Mouse (Mus musculus): Measurements from ENCODE around the gene Nxph4. TPM values are rescaled to one million over a fixed set of nuclear protein-coding genes. Genes with fewer than 3 reads are reported as not detected.

The Nxph4 gene
- polyA plus RNA-seq, 1 experiment from 2014 or later: 32.1 TPM

GRCm38 (mm10) chr10:127549892-127550291 is 15.5 kb upstream of the Nxph4 start:
- H3K4me3 ChIP-seq (ENCODE audit: low read depth, low read length): no peak overlapping the region
- DNase-seq (ENCODE audit: low spot score) (no peak), ATAC-seq (no peak)
- no peaks in the 10 kb centered on the region for H3K9me3 ChIP-seq (replicated peaks; ENCODE audit: control insufficient read depth, low read length)
- H3K4me1 ChIP-seq (ENCODE audit: control insufficient read depth, insufficient read depth, low read length): no peaks in the 10 kb centered on the region
- WGBS: 92% methylated on average over 17 of the region's 17 CpGs
- no peak overlapping the region for H3K27ac ChIP-seq (ENCODE audit: low read depth, low read length)
- H3K9ac ChIP-seq (ENCODE audit: low read length): no peak overlapping the region
- H3K4me2 ChIP-seq (ENCODE audit: low read length): no peak overlapping the region
- H3K27me3 ChIP-seq (replicated peaks; ENCODE audit: control insufficient read depth, insufficient read depth, low read length): no peaks in the 10 kb centered on the region
- peaks cover 100% of the 10 kb centered on the region for H3K36me3 ChIP-seq (ENCODE audit: control insufficient read depth, insufficient read depth, low read length)

- Histone ChIP-seq H3K36me3 (ENCODE audit: control insufficient read depth, insufficient read depth, low read length) (peaks cover 99% of the 10 kb centered on the region), H3K4me3 (ENCODE audit: low read depth, low read length) (no peak overlapping the region), H3K9ac (ENCODE audit: low read length) (no peak overlapping the region), H3K9me3 (replicated peaks; ENCODE audit: control insufficient read depth, low read length) (no peaks in the 10 kb centered on the region), H3K27ac (ENCODE audit: low read depth, low read length) (no peak overlapping the region), H3K27me3 (replicated peaks; ENCODE audit: control insufficient read depth, insufficient read depth, low read length) (no peaks in the 10 kb centered on the region), H3K4me1 (ENCODE audit: control insufficient read depth, insufficient read depth, low read length) (no peaks in the 10 kb centered on the region), H3K4me2 (ENCODE audit: low read length) (no peak overlapping the region)
- ATAC-seq (no peak), DNase-seq (ENCODE audit: low spot score) (no peak)
- WGBS: 94% methylated on average over 15 of the region's 15 CpGs
These were observed 13.9 kb upstream of the Nxph4 start for GRCm38 (mm10) chr10:127548236-127548635.

- H3K9me3 ChIP-seq (replicated peaks; ENCODE audit: control insufficient read depth, low read length): no peaks in the 10 kb centered on the region
- H3K4me1 ChIP-seq (ENCODE audit: control insufficient read depth, insufficient read depth, low read length): no peaks in the 10 kb centered on the region
- 88% methylated on average over 7 of the region's 7 CpGs for WGBS
- H3K9ac ChIP-seq (ENCODE audit: low read length): no peak overlapping the region
- H3K27ac ChIP-seq (ENCODE audit: low read depth, low read length): no peak overlapping the region
- no peaks in the 10 kb centered on the region for H3K27me3 ChIP-seq (replicated peaks; ENCODE audit: control insufficient read depth, insufficient read depth, low read length)
- H3K36me3 ChIP-seq (ENCODE audit: control insufficient read depth, insufficient read depth, low read length): peaks cover 98% of the 10 kb centered on the region
- no peak for ATAC-seq
- no peak for DNase-seq (ENCODE audit: low spot score)
- no peak overlapping the region for H3K4me2 ChIP-seq (ENCODE audit: low read length)
- no peak overlapping the region for H3K4me3 ChIP-seq (ENCODE audit: low read depth, low read length)
These were observed 12.1 kb upstream of the Nxph4 start for GRCm38 (mm10) chr10:127546505-127546904.

- Histone ChIP-seq H3K9me3 (replicated peaks; ENCODE audit: control insufficient read depth, low read length) (no peaks in the 10 kb centered on the region), H3K27ac (ENCODE audit: low read depth, low read length) (no peak overlapping the region), H3K36me3 (ENCODE audit: control insufficient read depth, insufficient read depth, low read length) (peaks cover 98% of the 10 kb centered on the region), H3K4me3 (ENCODE audit: low read depth, low read length) (no peak overlapping the region), H3K27me3 (replicated peaks; ENCODE audit: control insufficient read depth, insufficient read depth, low read length) (no peaks in the 10 kb centered on the region), H3K4me2 (ENCODE audit: low read length) (no peak overlapping the region), H3K4me1 (ENCODE audit: control insufficient read depth, insufficient read depth, low read length) (no peaks in the 10 kb centered on the region), H3K9ac (ENCODE audit: low read length) (no peak overlapping the region)
- ATAC-seq: no peak
- WGBS: 93% methylated on average over 20 of the region's 20 CpGs
- DNase-seq (ENCODE audit: low spot score): no peak
These were observed 10.0 kb upstream of the Nxph4 start for GRCm38 (mm10) chr10:127544375-127544774.

GRCm38 (mm10) chr10:127543916-127544315 is 9.6 kb upstream of the Nxph4 start:
- no peak overlapping the region for H3K27ac ChIP-seq (ENCODE audit: low read depth, low read length)
- no peak for DNase-seq (ENCODE audit: low spot score)
- H3K4me3 ChIP-seq (ENCODE audit: low read depth, low read length): no peak overlapping the region
- H3K27me3 ChIP-seq (replicated peaks; ENCODE audit: control insufficient read depth, insufficient read depth, low read length): no peaks in the 10 kb centered on the region
- no peak overlapping the region for H3K4me2 ChIP-seq (ENCODE audit: low read length)
- no peaks in the 10 kb centered on the region for H3K9me3 ChIP-seq (replicated peaks; ENCODE audit: control insufficient read depth, low read length)
- H3K36me3 ChIP-seq (ENCODE audit: control insufficient read depth, insufficient read depth, low read length): peaks cover 98% of the 10 kb centered on the region
- no peaks in the 10 kb centered on the region for H3K4me1 ChIP-seq (ENCODE audit: control insufficient read depth, insufficient read depth, low read length)
- ATAC-seq: no peak
- 86% methylated on average over 3 of the region's 3 CpGs for WGBS
- H3K9ac ChIP-seq (ENCODE audit: low read length): no peak overlapping the region

- Histone ChIP-seq H3K4me2 (ENCODE audit: low read length) (no peak overlapping the region), H3K4me1 (ENCODE audit: control insufficient read depth, insufficient read depth, low read length) (no peaks in the 10 kb centered on the region), H3K9ac (ENCODE audit: low read length) (no peak overlapping the region), H3K27ac (ENCODE audit: low read depth, low read length) (no peak overlapping the region), H3K27me3 (replicated peaks; ENCODE audit: control insufficient read depth, insufficient read depth, low read length) (no peaks in the 10 kb centered on the region), H3K9me3 (replicated peaks; ENCODE audit: control insufficient read depth, low read length) (no peaks in the 10 kb centered on the region), H3K4me3 (ENCODE audit: low read depth, low read length) (no peak overlapping the region), H3K36me3 (ENCODE audit: control insufficient read depth, insufficient read depth, low read length) (peaks cover 92% of the 10 kb centered on the region)
- ATAC-seq: no peak
- WGBS: 41% methylated on average over 6 of the region's 6 CpGs
- DNase-seq (ENCODE audit: low spot score): no peak
These were observed 8.4 kb upstream of the Nxph4 start for GRCm38 (mm10) chr10:127542720-127543119.

GRCm38 (mm10) chr10:127542084-127542483 is 7.7 kb upstream of the Nxph4 start:
- Histone ChIP-seq H3K27ac (ENCODE audit: low read depth, low read length) (no peak overlapping the region), H3K27me3 (replicated peaks; ENCODE audit: control insufficient read depth, insufficient read depth, low read length) (no peaks in the 10 kb centered on the region), H3K4me2 (ENCODE audit: low read length) (no peak overlapping the region), H3K9me3 (replicated peaks; ENCODE audit: control insufficient read depth, low read length) (no peaks in the 10 kb centered on the region), H3K36me3 (ENCODE audit: control insufficient read depth, insufficient read depth, low read length) (peaks cover 86% of the 10 kb centered on the region), H3K4me1 (ENCODE audit: control insufficient read depth, insufficient read depth, low read length) (peaks cover 2% of the 10 kb centered on the region; the same call in 1 of the 2 replicates), H3K4me3 (ENCODE audit: low read depth, low read length) (no peak overlapping the region), H3K9ac (ENCODE audit: low read length) (no peak overlapping the region)
- ATAC-seq (no peak), DNase-seq (ENCODE audit: low spot score) (no peak)
- 70% methylated on average over 13 of the region's 13 CpGs for WGBS

GRCm38 (mm10) chr10:127541510-127541909 is 7.2 kb upstream of the Nxph4 start:
- Histone ChIP-seq H3K36me3 (ENCODE audit: control insufficient read depth, insufficient read depth, low read length) (peaks cover 80% of the 10 kb centered on the region), H3K4me1 (ENCODE audit: control insufficient read depth, insufficient read depth, low read length) (peaks cover 7% of the 10 kb centered on the region; the same call in 1 of the 2 replicates), H3K4me3 (ENCODE audit: low read depth, low read length) (no peak overlapping the region), H3K27ac (ENCODE audit: low read depth, low read length) (no peak overlapping the region), H3K9ac (ENCODE audit: low read length) (no peak overlapping the region), H3K9me3 (replicated peaks; ENCODE audit: control insufficient read depth, low read length) (no peaks in the 10 kb centered on the region), H3K4me2 (ENCODE audit: low read length) (no peak overlapping the region), H3K27me3 (replicated peaks; ENCODE audit: control insufficient read depth, insufficient read depth, low read length) (no peaks in the 10 kb centered on the region)
- no peak for DNase-seq (ENCODE audit: low spot score)
- no peak for ATAC-seq
- 96% methylated on average over 8 of the region's 8 CpGs for WGBS

GRCm38 (mm10) chr10:127537854-127538583 is 3.7 kb upstream of the Nxph4 start:
- DNase-seq (ENCODE audit: low spot score) (peak; percentile 85), ATAC-seq (peak; percentile 47)
- peaks cover 24% of the 10 kb centered on the region for H3K27me3 ChIP-seq (replicated peaks; ENCODE audit: control insufficient read depth, insufficient read depth, low read length)
- 27% methylated on average over 7 of the region's 7 CpGs for WGBS
- no peak overlapping the region for H3K4me2 ChIP-seq (ENCODE audit: low read length)
- H3K4me3 ChIP-seq (ENCODE audit: low read depth, low read length): no peak overlapping the region
- H3K36me3 ChIP-seq (ENCODE audit: control insufficient read depth, insufficient read depth, low read length): peaks cover 46% of the 10 kb centered on the region
- H3K27ac ChIP-seq (ENCODE audit: low read depth, low read length): no peak overlapping the region
- H3K9ac ChIP-seq (ENCODE audit: low read length): 0 out of 2 replicates have a peak overlapping the region, but pooled peaks have one; percentile 3
- peaks cover 31% of the 10 kb centered on the region for H3K4me1 ChIP-seq (ENCODE audit: control insufficient read depth, insufficient read depth, low read length)
- H3K9me3 ChIP-seq (replicated peaks; ENCODE audit: control insufficient read depth, low read length): no peaks in the 10 kb centered on the region

Data from forebrain, embryonic 14.5 days (tissue).